Comparison of ENCODE assay signal across 8 mouse cellular contexts in genomic region chr2:72390474-72390873, GRCm38 (mm10).
DNase-seq lines count a peak whose midpoint lies in the region; ATAC-seq and TF ChIP-seq lines count a peak whose summit lies in the region.

No protein-coding gene starts in this region.

- 44% methylated on average over 6 of the region's 6 CpGs for WGBS in heart, embryonic 12.5 days
- WGBS in kidney, embryonic 16.5 days = 46% methylated on average over 6 of the region's 6 CpGs
- 80% methylated on average over 6 of the region's 6 CpGs for WGBS in neural tube, embryonic 15.5 days

- TF ChIP-seq CTCF in left cerebral cortex, adult 2 months (IDR thresholded peaks at IDR 0.05) = no peak

- H3K9ac ChIP-seq in heart, embryonic 12.5 days = peak overlapping the region; percentile 40
- no peak overlapping the region for H3K9ac ChIP-seq in kidney, embryonic 16.5 days (replicated peaks; ENCODE audit: low read length)
- no peak overlapping the region for H3K9ac ChIP-seq in neural tube, embryonic 15.5 days (replicated peaks)

- peaks cover 39% of the 10 kb centered on the region for H3K36me3 ChIP-seq in heart, embryonic 12.5 days
- H3K36me3 ChIP-seq in kidney, embryonic 16.5 days (ENCODE audit: insufficient read depth, low read length) = no peaks in the 10 kb centered on the region
- no peaks in the 10 kb centered on the region for H3K36me3 ChIP-seq in neural tube, embryonic 15.5 days

- no peak overlapping the region for H3K4me3 ChIP-seq in heart, embryonic 12.5 days
- H3K4me3 ChIP-seq in kidney, embryonic 16.5 days (ENCODE audit: low read length) = no peak overlapping the region
- H3K4me3 ChIP-seq in neural tube, embryonic 15.5 days (replicated peaks) = no peak overlapping the region
- H3K4me3 ChIP-seq in left cerebral cortex, adult 2 months = no peak overlapping the region

- H3K4me2 ChIP-seq in heart, embryonic 12.5 days = peak overlapping the region; percentile 35
- H3K4me2 ChIP-seq in kidney, embryonic 16.5 days (replicated peaks; ENCODE audit: low read depth, low read length) = 0 out of 2 replicates have a peak overlapping the region, but pooled peaks have one; percentile 7
- no peak overlapping the region for H3K4me2 ChIP-seq in neural tube, embryonic 15.5 days

- peak overlapping the region; percentile 88 for H3K27ac ChIP-seq in heart, embryonic 12.5 days (ENCODE audit: poor library complexity, severe bottlenecking)
- peak overlapping the region; percentile 63; the same call in 1 of the 2 replicates for H3K27ac ChIP-seq in kidney, embryonic 16.5 days (ENCODE audit: low read length)
- no peak overlapping the region for H3K27ac ChIP-seq in neural tube, embryonic 15.5 days (replicated peaks)
- H3K27ac ChIP-seq in left cerebral cortex, adult 2 months = no peak overlapping the region

- intact Hi-C loops in left cerebral cortex, adult 2 months (cut with DNase I) = loop anchor here (1.0 to 5.0 kb wide), 3 partner anchors 92 to 353 kb away; no protein-coding TSS in a partner anchor

- no peaks in the 10 kb centered on the region for H3K9me3 ChIP-seq in heart, embryonic 12.5 days (replicated peaks)
- 0 out of 2 replicates have a peak, but pooled peaks cover 1% of the 10 kb centered on the region for H3K9me3 ChIP-seq in kidney, embryonic 16.5 days (ENCODE audit: low read length)
- no peaks in the 10 kb centered on the region for H3K9me3 ChIP-seq in neural tube, embryonic 15.5 days (replicated peaks)

- H3K27me3 ChIP-seq in heart, embryonic 12.5 days (replicated peaks) = no peaks in the 10 kb centered on the region
- H3K27me3 ChIP-seq in kidney, embryonic 16.5 days (ENCODE audit: insufficient read depth, low read length) = no peaks in the 10 kb centered on the region
- no peaks in the 10 kb centered on the region for H3K27me3 ChIP-seq in neural tube, embryonic 15.5 days (replicated peaks)

- DNase-seq in gastrocnemius, adult 18-20 months (ENCODE audit: low spot score) = peak; percentile 77
- DNase-seq in gastrocnemius, postnatal 4 days (ENCODE audit: low spot score in 2 of 2) = no peak
- DNase-seq in adrenal gland, postnatal 14 days = peak; percentile 53
- DNase-seq in left cerebral cortex, adult 8-10 months (ENCODE audit: low spot score in 2 of 2) = no peak
- no peak for DNase-seq in left cerebral cortex, adult 2 months (ENCODE audit: extremely low spot score in 1 of 2, low spot score in 2 of 2)

- peaks cover 24% of the 10 kb centered on the region for H3K4me1 ChIP-seq in heart, embryonic 12.5 days (replicated peaks)
- H3K4me1 ChIP-seq in kidney, embryonic 16.5 days (ENCODE audit: insufficient read depth, low read length) = peaks cover 21% of the 10 kb centered on the region
- H3K4me1 ChIP-seq in neural tube, embryonic 15.5 days = 0 out of 2 replicates have a peak, but pooled peaks cover 3% of the 10 kb centered on the region

- ATAC-seq in heart, embryonic 12.5 days (ENCODE audit: insufficient number of reproducible peaks, low FRiP score) = peak; percentile 66
- peak; percentile 63; the same call in 1 of the 2 replicates for ATAC-seq in kidney, embryonic 16.5 days (ENCODE audit: low FRiP score, low TSS enrichment)
- ATAC-seq in neural tube, embryonic 15.5 days (ENCODE audit: low FRiP score) = no peak

Comparison
In these comparisons a context has a peak if more than half of its experiments do, and no peak if none do; other contexts are left out.
1. DNase-seq: peak in gastrocnemius, adult 18-20 months (single experiment) and adrenal gland, postnatal 14 days (single experiment); none in gastrocnemius, postnatal 4 days (0 of 2), left cerebral cortex, adult 8-10 months (0 of 2) and left cerebral cortex, adult 2 months (0 of 2).
2. H3K27ac ChIP-seq: peak in heart, embryonic 12.5 days (single experiment) and kidney, embryonic 16.5 days (single experiment); none in neural tube, embryonic 15.5 days (single experiment) and left cerebral cortex, adult 2 months (single experiment).